Mouse (Mus musculus) lung, postnatal 25 days (tissue): ENCODE data around the gene Gm20388.
A peak's percentile ranks its signal among the peaks of the same experiment; 100 is the strongest.

ENCODE experiments used
- DNase-seq: peaks from one replicate; pipeline ENCODE4 v3.0.0; 2022; ENCODE audit warnings: low spot score

The Gm20388 gene

DNA sequence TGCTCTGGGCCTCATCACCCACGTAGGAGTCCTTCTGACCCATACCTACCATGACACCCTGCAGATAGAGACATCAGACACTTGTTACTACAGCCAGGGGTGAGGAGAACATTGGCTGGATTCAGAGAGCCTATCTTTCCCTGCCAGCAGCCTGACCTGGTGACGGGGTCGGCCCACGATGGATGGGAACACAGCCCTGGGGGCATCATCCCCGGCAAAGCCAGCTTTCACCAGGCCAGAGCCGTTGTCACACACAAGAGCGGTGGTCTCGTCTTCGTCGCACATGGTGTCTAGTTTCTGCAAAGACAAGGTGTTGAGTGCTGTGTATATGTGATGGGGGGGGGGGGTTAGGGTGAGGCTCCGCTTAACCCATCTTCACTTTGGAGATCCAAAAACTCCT lies 3982.8 kb downstream of the Gm20388 start:
- no peak for DNase-seq

DNA sequence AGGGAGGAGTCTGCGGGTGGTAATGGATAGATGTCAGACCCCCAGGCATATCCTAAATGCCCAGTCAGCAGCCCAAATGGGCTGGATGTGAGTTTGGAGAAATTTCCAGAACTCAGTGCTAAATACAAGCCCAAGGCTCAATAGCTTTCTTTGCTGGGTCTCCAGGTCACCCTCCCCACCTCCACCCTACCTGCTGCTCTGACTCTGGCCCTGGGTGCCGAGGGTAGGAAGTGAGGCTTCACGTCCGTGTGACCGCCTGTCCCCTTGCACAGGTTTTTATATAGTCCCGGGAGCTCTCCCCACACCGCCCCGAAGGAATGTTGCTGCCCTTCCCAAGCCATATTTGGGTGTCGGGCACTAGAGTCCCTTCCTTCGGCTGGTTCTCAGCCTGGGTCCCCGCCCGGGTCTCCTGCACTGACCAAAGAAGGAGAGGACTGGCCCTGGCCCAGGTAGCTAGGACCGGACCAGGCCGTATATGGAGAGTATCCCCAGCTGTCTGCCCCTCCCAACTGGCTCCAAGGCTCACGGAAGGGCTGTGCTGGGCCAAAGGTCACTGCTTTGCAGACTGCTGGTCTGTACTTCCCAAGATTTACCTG lies 3984.0 kb downstream of the Gm20388 start, which contains the start of gene Acta1:
Gene Acta1 (minus strand): TSS at position 250 of the 596 bp plus-strand sequence.
- DNase-seq: no peak

DNA sequence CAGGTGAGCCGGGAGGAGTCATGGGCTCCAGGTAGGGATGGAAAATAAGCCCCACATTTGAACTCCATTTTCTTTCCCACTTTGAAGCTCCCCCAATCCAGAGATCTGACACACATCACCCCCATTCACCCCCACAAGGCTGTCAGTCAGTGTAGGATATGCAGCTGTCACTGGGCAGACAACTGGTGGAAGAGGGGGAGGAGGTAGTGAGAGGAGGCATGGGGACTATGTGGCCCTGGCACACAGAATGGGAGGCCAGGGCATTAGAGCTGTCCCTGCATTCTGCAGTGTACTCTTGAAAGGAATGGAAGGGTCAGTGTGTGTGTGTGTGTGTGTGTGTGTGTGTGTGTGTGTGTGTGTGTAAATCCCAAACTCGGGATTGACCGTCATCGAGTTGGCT lies 3984.6 kb downstream of the Gm20388 start:
- no peak for DNase-seq

DNA sequence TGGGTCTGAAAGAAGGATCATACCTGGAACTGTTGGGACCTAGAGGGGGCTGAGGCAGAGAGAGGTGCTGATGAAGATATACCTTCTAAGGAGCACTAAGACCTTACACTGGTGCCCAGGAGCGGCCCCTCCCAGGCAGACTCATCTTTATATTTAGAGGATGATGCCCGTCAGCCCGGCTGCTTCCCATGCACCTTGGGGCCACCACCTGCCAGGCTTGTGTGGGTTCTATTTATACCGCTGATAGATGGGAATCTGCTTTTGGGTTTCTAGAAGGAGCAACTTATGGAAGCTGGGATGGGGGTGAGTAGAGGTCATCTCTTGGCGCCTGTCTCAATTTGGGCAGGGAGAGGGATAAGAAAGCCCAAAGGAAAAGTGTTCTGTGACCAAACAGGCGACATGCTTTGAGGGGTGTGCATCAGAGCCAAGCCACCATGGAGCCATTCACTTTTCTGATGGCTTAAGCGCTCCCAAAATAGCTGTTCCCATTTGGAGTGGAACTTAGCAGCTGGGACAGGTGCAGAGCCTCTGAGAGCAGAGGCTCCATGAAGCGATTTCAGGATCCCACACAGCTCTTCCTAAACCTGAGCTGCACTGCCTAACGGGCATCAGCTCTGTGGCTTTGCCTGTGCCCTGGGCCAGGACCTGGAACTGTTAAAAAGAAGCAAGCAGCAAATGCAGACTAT lies 3985.2 kb downstream of the Gm20388 start:
- no peak for DNase-seq

DNA sequence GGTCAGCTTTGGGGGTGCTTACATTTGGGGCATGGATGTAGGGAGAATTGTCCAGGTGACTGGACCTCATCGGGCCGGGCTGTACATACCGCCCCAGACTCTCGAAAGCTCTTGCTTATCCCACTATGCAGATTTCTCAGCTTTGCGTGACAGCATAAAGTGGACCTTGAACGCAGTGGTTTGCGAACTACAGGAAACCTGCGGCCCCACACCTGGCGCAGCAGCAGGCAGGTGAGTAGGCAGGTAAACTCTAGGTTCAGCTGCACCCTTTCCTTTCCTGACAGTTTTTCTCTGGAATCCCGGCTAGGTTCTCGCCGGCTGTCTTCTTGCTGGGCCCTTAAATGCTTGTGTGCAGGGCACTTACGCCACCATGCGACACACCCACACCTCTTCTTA lies 3985.7 kb downstream of the Gm20388 start:
- no peak for DNase-seq

DNA sequence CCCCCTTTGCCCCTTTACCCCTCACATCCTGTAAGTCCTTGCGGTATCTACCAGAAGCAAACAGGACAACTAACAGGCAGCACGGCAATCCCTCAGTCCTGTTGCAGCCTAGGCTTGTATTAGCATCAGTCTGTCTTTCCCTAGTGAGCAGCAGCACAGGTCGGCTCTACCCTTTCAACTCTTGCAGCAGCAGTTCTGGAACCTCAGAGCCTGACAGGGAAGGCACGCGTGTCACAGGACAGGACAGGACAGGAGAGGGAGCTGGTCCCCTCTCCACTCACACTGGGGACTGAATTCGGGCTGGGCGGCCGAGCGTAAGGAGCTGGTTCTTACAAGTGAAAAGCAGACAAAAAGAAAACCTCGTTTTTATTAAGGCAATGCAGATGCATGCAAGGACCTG lies 3986.1 kb downstream of the Gm20388 start:
- no peak for DNase-seq

GRCm38 (mm10) chr8:123898576-123898975 lies 3987.9 kb downstream of the Gm20388 start:
- DNase-seq: no peak

GRCm38 (mm10) chr8:123899366-123899765 lies 3988.7 kb downstream of the Gm20388 start:
- peak; percentile 3 for DNase-seq

GRCm38 (mm10) chr8:123902653-123903052 lies 3992.0 kb downstream of the Gm20388 start:
- DNase-seq: no peak

DNA sequence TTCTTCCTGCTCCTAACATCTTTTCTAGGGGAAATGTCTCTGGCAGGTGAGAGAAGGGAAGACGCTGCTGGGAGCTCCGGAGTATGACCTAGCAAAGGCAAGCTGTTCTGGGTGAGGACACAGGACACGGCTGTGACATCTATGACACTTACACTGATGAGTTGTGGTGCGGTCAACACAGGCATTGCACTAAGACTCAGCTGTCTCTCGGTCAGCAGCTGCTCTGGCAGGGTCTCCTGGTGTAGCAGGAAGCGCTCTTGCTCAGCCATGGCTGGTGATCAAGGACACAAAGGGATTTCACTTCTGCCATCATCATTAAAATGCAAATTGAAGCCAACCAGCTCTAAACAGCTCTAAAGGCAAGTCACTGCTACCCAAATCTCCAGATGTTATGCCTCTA lies 3997.0 kb downstream of the Gm20388 start:
- no peak for DNase-seq

DNA sequence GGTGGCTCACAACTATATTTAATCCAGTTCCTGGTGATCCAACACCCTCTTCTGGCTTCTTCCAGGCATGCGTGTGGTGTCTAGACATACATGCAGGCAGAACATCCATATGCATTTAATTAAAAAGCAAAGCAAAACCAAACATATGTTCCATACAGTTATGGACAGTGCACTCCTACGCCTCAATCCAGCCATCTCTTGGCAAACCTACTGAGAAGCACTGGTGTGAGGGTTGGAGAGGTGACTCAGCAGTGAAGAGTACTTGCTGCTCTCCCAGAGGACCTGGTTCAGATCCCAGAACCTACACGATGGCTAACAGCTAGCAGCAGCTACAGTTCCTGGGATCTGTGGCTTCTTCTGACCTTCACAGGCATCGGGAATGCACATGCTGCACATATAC lies 4001.6 kb downstream of the Gm20388 start:
- DNase-seq: no peak

DNA sequence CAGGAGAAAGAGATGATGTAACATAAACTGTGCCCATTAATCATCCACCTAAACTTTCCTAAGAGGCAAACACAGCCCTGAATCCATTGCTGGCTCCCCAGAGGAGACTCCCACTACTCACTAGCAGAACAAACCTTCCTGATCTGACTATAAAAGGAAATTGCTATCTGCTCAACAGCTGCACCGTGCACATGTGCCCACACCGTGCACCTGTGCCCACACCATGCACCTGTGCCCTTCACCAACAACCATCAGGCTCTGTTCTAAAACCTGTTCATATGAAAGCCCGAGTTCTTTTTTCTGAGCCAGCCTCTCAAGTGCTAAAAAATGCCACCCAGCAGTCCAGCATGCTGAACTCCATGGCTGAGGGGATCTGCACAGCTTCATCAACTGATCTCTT lies 4004.0 kb downstream of the Gm20388 start:
- no peak for DNase-seq

DNA sequence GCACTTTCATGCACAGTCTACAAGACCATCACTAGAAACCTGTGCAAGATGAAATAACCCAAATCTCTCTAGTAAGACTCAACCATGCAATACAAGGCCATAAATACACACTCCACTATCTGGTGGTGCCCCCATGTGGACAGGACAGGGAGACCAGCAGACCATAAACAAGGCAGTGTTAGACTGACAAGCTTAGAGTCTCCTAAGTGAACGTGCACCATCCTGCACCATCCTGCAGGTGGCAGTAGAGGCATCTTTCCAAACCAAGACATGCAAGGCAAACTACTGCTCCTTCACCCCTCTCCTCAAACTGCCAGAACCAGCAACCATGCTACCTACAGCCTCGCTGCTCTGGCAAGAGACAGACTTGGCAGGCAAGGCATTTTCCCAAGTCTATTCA lies 4014.1 kb downstream of the Gm20388 start:
- DNase-seq: peak; percentile 84

GRCm38 (mm10) chr8:123925671-123926070 lies 4015.0 kb downstream of the Gm20388 start:
- DNase-seq: no peak

GRCm38 (mm10) chr8:123929026-123929425 lies 4018.4 kb downstream of the Gm20388 start:
- DNase-seq: no peak

- peak; percentile 99 for DNase-seq
These were observed 4038.5 kb downstream of the Gm20388 start, which contains the start of gene Nup133 for GRCm38 (mm10) chr8:123948942-123949685. Gene Nup133 (minus strand): TSS chr8:123949265.

DNA sequence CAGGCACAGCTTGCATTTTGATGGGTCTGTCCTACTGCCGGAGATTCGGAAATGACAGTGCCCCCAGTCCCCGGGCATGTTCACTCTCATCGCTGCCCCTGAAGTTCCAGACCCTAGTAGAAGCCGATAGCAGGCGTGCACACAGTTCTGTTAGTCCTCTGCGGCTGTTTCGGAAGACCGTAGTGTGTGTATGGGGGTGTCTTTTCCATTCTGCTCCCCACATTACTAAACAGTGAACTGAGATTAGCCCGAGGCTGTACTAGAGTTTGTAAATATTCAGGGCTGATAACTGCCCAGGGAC lies 4039.0 kb downstream of the Gm20388 start:
- no peak for DNase-seq

- DNase-seq: peak; percentile 59
These were observed 4039.6 kb downstream of the Gm20388 start for GRCm38 (mm10) chr8:123950077-123950802.

DNA sequence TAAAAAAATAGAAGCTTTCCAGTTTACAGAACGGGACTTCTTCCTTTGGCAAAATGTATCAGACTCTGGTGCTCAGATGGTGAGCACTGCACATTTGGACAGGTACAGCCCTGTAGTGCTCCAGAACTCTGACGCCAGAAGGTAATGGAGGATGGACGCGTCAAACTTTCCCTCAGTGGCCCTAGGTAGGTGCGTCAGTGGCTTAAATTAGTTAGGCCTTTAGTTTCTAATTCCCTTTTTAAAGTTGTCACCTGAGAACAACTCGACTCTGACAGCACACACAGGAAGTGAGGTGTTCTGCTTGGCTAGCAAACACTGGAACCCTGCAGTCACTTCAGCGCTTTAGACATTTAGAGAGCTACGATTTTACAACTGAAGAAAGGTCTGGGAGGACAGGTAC lies 4043.0 kb downstream of the Gm20388 start:
- DNase-seq: no peak

GRCm38 (mm10) chr8:123954246-123954645 lies 4043.6 kb downstream of the Gm20388 start:
- DNase-seq: no peak

DNA sequence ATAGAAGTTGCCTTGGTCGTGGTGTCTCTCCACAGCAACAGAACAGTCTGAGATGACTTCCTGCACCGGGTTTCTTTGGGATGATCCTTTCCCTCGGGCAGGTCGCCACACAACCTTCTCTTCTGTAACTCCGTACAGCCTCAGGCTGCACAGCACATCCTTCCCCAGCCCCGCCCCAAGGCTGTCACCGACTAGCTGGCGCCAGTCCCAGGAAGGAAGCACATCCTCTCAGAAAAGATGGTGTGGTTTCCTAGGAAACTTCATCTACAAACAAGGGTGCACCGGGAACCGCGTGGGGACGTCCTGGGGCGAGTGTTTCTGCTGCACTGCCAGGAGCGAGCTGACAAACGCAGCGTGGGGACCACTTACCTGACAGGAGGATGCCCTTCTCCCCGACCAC lies 4047.5 kb downstream of the Gm20388 start:
- no peak for DNase-seq

DNA sequence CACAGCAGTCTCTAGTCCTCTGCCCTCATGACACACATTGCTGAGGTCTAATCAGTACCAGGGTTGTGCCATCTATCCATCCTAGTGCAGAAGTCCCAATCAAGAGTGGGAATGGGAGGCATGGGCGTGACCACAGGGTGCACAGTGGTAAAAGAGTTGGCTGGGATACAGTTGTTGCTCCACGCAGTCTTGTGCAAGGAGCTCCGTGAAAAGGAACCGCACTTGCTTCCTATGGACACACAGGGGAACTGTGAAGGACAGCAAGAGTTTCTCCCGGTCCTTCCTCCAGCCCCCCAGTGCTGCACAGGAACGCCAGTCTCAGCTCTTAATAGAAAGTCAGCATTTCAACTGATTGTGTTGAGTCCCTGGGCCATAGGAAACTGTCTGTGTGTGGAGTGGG lies 4048.8 kb downstream of the Gm20388 start:
- DNase-seq: no peak

GRCm38 (mm10) chr8:123960056-123960455 lies 4049.4 kb downstream of the Gm20388 start:
- DNase-seq: no peak
